Mouse (Mus musculus): ENCODE measurements at regions not wholly inside any gene's neighbourhood (a gene's known extent, or its start where the extent isn't known, plus 50 kb on each side); places are given as distances from the start of the nearest gene placed in this dataset.

- TF ChIP-seq CTCF (IDR thresholded peaks at IDR 0.05; ENCODE audit: borderline replicate concordance, control insufficient read depth, extremely low read depth, insufficient read depth, low read length, poor library complexity) (no peak), POLR2A (IDR thresholded peaks at IDR 0.05; ENCODE audit: control insufficient read depth, extremely low read depth, insufficient read depth, low read length, poor library complexity) (no peak)
Observed at GRCm38 (mm10) chr7:68682318-68682728, 66.7 kb downstream of the Arrdc4 start.
